10 mouse cellular contexts compared by ENCODE assay signal in genomic region chr4:134851236-134851635, GRCm38 (mm10). TPM values are rescaled to one million over a fixed set of nuclear protein-coding genes. Genes with fewer than 3 reads are reported as not detected.
DNase-seq lines count a peak whose midpoint lies in the region; ATAC-seq and TF ChIP-seq lines count a peak whose summit lies in the region.
"Had no signal": no experiment of that assay in that cellular context is flagged by ENCODE, and none has a peak within 500 bp of the region (broad histone marks: within the 10 kb centered on the region; RNA-seq: fewer than 3 reads in every experiment).

No protein-coding gene starts in this region.

- no peak overlapping the region for H3K9ac ChIP-seq in forebrain, embryonic 11.5 days (ENCODE audit: low read length)
- H3K9ac ChIP-seq in limb, embryonic 13.5 days = no peak overlapping the region
- H3K9ac ChIP-seq in neural tube, embryonic 15.5 days (replicated peaks) = peak overlapping the region; percentile 96; the same call in 1 of the 2 replicates

- H3K27ac ChIP-seq in layer of hippocampus, adult 2 months = no peak overlapping the region
- no peak overlapping the region for H3K27ac ChIP-seq in forebrain, embryonic 11.5 days (ENCODE audit: low read depth, low read length)
- H3K27ac ChIP-seq in limb, embryonic 13.5 days = no peak overlapping the region
- no peak overlapping the region for H3K27ac ChIP-seq in neural tube, embryonic 15.5 days (replicated peaks)

- peaks cover 3% of the 10 kb centered on the region; the same call in 1 of the 2 replicates for H3K4me1 ChIP-seq in forebrain, embryonic 11.5 days (replicated peaks; ENCODE audit: control insufficient read depth, insufficient read depth, low read length)
- H3K4me1 ChIP-seq in limb, embryonic 13.5 days = peaks cover 41% of the 10 kb centered on the region
- peaks cover 48% of the 10 kb centered on the region for H3K4me1 ChIP-seq in neural tube, embryonic 15.5 days

- no peaks in the 10 kb centered on the region for H3K9me3 ChIP-seq in forebrain, embryonic 11.5 days (ENCODE audit: control insufficient read depth, low read length)
- H3K9me3 ChIP-seq in limb, embryonic 13.5 days = no peaks in the 10 kb centered on the region
- no peaks in the 10 kb centered on the region for H3K9me3 ChIP-seq in neural tube, embryonic 15.5 days (replicated peaks)

- peak overlapping the region; percentile 81 for H3K4me3 ChIP-seq in layer of hippocampus, adult 2 months
- peak overlapping the region; percentile 98 for H3K4me3 ChIP-seq in forebrain, embryonic 11.5 days (ENCODE audit: low read depth, low read length)
- H3K4me3 ChIP-seq in limb, embryonic 13.5 days = peak overlapping the region; percentile 98
- H3K4me3 ChIP-seq in neural tube, embryonic 15.5 days (replicated peaks) = peak overlapping the region; percentile 72

- no peak for DNase-seq in layer of hippocampus, adult 2 months (ENCODE audit: low spot score in 2 of 2)
- DNase-seq in layer of hippocampus, adult 11-12 months (ENCODE audit: low spot score) = no peak
- DNase-seq in forebrain, embryonic 11.5 days (ENCODE audit: low spot score) = no peak
- DNase-seq in gastrocnemius, postnatal 4 days (ENCODE audit: low spot score in 2 of 2) = no peak
- no peak for DNase-seq in adrenal gland, postnatal 4 days (ENCODE audit: low spot score in 2 of 2)
- DNase-seq in c-Kit-positive CD71-positive TER-119-positive erythroid progenitor cells, embryonic 14.5 days (ENCODE audit: low spot score) = no peak
- DNase-seq: gastrocnemius, postnatal 36 days had no signal

- H3K36me3 ChIP-seq in forebrain, embryonic 11.5 days (ENCODE audit: control insufficient read depth, insufficient read depth, low read length) = no peaks in the 10 kb centered on the region
- no peaks in the 10 kb centered on the region for H3K36me3 ChIP-seq in limb, embryonic 13.5 days
- H3K36me3 ChIP-seq in neural tube, embryonic 15.5 days = no peaks in the 10 kb centered on the region

- peak overlapping the region; percentile 63 for H3K4me2 ChIP-seq in forebrain, embryonic 11.5 days (ENCODE audit: low read depth, low read length, severe bottlenecking)
- peak overlapping the region; percentile 83 for H3K4me2 ChIP-seq in limb, embryonic 13.5 days (replicated peaks)
- peak overlapping the region; percentile 69 for H3K4me2 ChIP-seq in neural tube, embryonic 15.5 days

- H3K27me3 ChIP-seq in forebrain, embryonic 11.5 days (ENCODE audit: control insufficient read depth, insufficient read depth, low read length) = peaks cover 4% of the 10 kb centered on the region; the same call in 1 of the 2 replicates
- no peaks in the 10 kb centered on the region for H3K27me3 ChIP-seq in limb, embryonic 13.5 days
- peaks cover 11% of the 10 kb centered on the region for H3K27me3 ChIP-seq in neural tube, embryonic 15.5 days (replicated peaks)

- no peak for ATAC-seq in forebrain, embryonic 11.5 days (replicated peaks; ENCODE audit: low FRiP score)
- no peak for ATAC-seq in limb, embryonic 13.5 days (ENCODE audit: low FRiP score, low read depth)
- no peak for ATAC-seq in neural tube, embryonic 15.5 days (ENCODE audit: low FRiP score)

- TF ChIP-seq CTCF in layer of hippocampus, adult 2 months (conservative IDR thresholded peaks at IDR 0.05) = no peak

- 48% methylated on average over 2 of the region's 2 CpGs for WGBS in forebrain, embryonic 11.5 days
- 28% methylated on average over 2 of the region's 2 CpGs for WGBS in limb, embryonic 13.5 days
- WGBS in neural tube, embryonic 15.5 days = 21% methylated on average over 2 of the region's 2 CpGs

RNA-seq across cellular contexts. Expression of gene Maco1, which starts 1.9 kb away (rescaled TPM):
- total RNA-seq in layer of hippocampus, adult 2 months (2021) = 10 to 100 TPM; 43.4 to 43.8 TPM
- 43.2 and 47.5 TPM in 2 replicates for polyA plus RNA-seq in forebrain, embryonic 11.5 days (2014; fragmentation: Nextera tagmentation; extraction: Ambion mirVana)
- 56.7 and 57.9 TPM in 2 replicates for polyA plus RNA-seq in limb, embryonic 13.5 days (2015; fragmentation: Nextera tagmentation; extraction: Ambion mirVana)
- 78.0 and 91.9 TPM in 2 replicates for polyA plus RNA-seq in neural tube, embryonic 15.5 days (2015; fragmentation: Nextera tagmentation; extraction: Ambion mirVana)
- 10 to 100 TPM; 28.5 to 29.9 TPM for total RNA-seq in gastrocnemius, postnatal 4 days (2021)
- total RNA-seq in adrenal gland, postnatal 4 days (2021) = 10 to 100 TPM; 37.8 to 42.8 TPM

RNA-seq across cellular contexts. Expression of gene Rhd, which starts 13.1 kb away (rescaled TPM):
- total RNA-seq in layer of hippocampus, adult 2 months (2021) = not detected
- polyA plus RNA-seq in forebrain, embryonic 11.5 days (2014; fragmentation: Nextera tagmentation; extraction: Ambion mirVana) = 15.9 and 21.6 TPM in 2 replicates
- 2.9 and 5.5 TPM in 2 replicates for polyA plus RNA-seq in limb, embryonic 13.5 days (2015; fragmentation: Nextera tagmentation; extraction: Ambion mirVana)
- polyA plus RNA-seq in neural tube, embryonic 15.5 days (2015; fragmentation: Nextera tagmentation; extraction: Ambion mirVana) = 1.6 and 1.9 TPM in 2 replicates
- under 1 TPM; 0.27 to 0.62 TPM for total RNA-seq in gastrocnemius, postnatal 4 days (2021)
- total RNA-seq in adrenal gland, postnatal 4 days (2021) = 10 to 100 TPM in 1 of 2 experiments, 1 to 10 TPM in 1; 6.5 to 12.0 TPM
- total RNA-seq: gastrocnemius, postnatal 36 days; left cerebral cortex, postnatal 36 days had no signal

Comparison
In these comparisons a context has a peak if more than half of its experiments do, and no peak if none do; other contexts are left out.
1. RNA of gene Rhd, which starts 13.1 kb away (total RNA-seq): 6.5 to 12.0 TPM in adrenal gland, postnatal 4 days; 0.27 to 0.62 TPM in gastrocnemius, postnatal 4 days and not detected in layer of hippocampus, adult 2 months; every median in the first group is over 4 times any median in the second.
2. Peak in every context shown above with its lines, with median percentiles within 50 percentile points of each other: H3K4me3 ChIP-seq and H3K4me2 ChIP-seq.